Mouse (Mus musculus) kidney, postnatal 0 days (tissue): ENCODE results near the gene Gng13. TPM values are rescaled to one million over a fixed set of nuclear protein-coding genes. Genes with fewer than 3 reads are reported as not detected.

Source experiments
- ATAC-seq: fragments of 200-750 bp; cut with Nextera tagmentation; replicated peaks from 2 replicates; pipeline ENCODE4 v1.8.0; 2017; ENCODE audit warnings: low read depth, moderate number of reproducible peaks, moderate TSS enrichment, moderate library complexity; ENCODE audit not compliant: low FRiP score
- DNase-seq: peaks from one replicate; pipeline ENCODE4 v3.0.0-alpha.2; 2016; ENCODE audit warnings: low spot score
- H3K27ac ChIP-seq: fragments of 300-500 bp; sonication (generic); 2 replicates; pipeline ENCODE4 v1.5.1; 2014; ENCODE audit warnings: mild to moderate bottlenecking
- H3K27me3 ChIP-seq: fragments of 300-500 bp; sonication (generic); 2 replicates; pipeline ENCODE4 v1.6.1; 2014; ENCODE audit warnings: low read length, mixed read lengths; ENCODE audit not compliant: insufficient read depth
- H3K36me3 ChIP-seq: fragments of 300-500 bp; sonication (generic); 2 replicates; pipeline ENCODE4 v1.6.1; 2014; ENCODE audit warnings: low read length, mixed read lengths; ENCODE audit not compliant: insufficient read depth
- H3K4me1 ChIP-seq: fragments of 300-500 bp; sonication (generic); replicated peaks from 2 replicates; pipeline ENCODE4 v1.6.1; 2014; ENCODE audit warnings: antibody characterized with exemption, low read length, mixed read lengths; ENCODE audit not compliant: insufficient read depth
- H3K4me2 ChIP-seq: fragments of 300-500 bp; sonication (generic); 2 replicates; pipeline ENCODE4 v1.6.1; 2014; ENCODE audit warnings: mild to moderate bottlenecking, low read length, moderate library complexity, mixed read lengths
- H3K4me3 ChIP-seq: fragments of 300-500 bp; sonication (generic); replicated peaks from 2 replicates; pipeline ENCODE4 v1.5.1; 2014; ENCODE audit warnings: low read depth, low read length
- H3K9ac ChIP-seq: fragments of 300-500 bp; sonication (generic); 2 replicates; pipeline ENCODE4 v1.6.1; 2014; ENCODE audit warnings: low read depth, low read length
- H3K9me3 ChIP-seq: fragments of 300-500 bp; sonication (generic); replicated peaks from 2 replicates; pipeline ENCODE4 v1.6.1; 2016; ENCODE audit warnings: low read length, inconsistent platforms, mixed read lengths
- CTCF ChIP-seq: IDR thresholded peaks from 2 replicates; pipeline ENCODE4 v1.5.1; 2016; ENCODE audit warnings: antibody characterized with exemption, low read depth, mild to moderate bottlenecking, moderate library complexity
- WGBS: fragments of 180-500 bp; shearing (Covaris S2); extraction: QIAGEN DNeasy Blood & Tissue Kit; methylation state at CpG from one replicate; pipeline ENCODE4 v1.1.7; 2014; 5-methylcytosine and 5-hydroxymethylcytosine counted together
- polyA plus RNA-seq: library from polyadenylated mRNA; unstranded; fragments of >200 nt; fragmentation: Nextera tagmentation; extraction: Ambion mirVana; gene quantifications from 2 replicates; pipeline ENCODE4 v1.2.1, GENCODE M21; 2015

Gene Gng13
- polyA plus RNA-seq, 1 experiment from 2014 or later: 0.70 TPM

GRCm38 (mm10) chr17:25743831-25744230, 26.9 kb downstream of the Gng13 start:
- no peaks in the 10 kb centered on the region for H3K27me3 ChIP-seq
- no peak for ATAC-seq
- 90% methylated on average over 9 of the region's 9 CpGs for WGBS
- no peak for DNase-seq
- no peak overlapping the region for H3K4me3 ChIP-seq
- no peaks in the 10 kb centered on the region for H3K36me3 ChIP-seq
- no peaks in the 10 kb centered on the region for H3K4me1 ChIP-seq
- H3K4me2 ChIP-seq: no peak overlapping the region
- no peak overlapping the region for H3K27ac ChIP-seq
- no peak for TF ChIP-seq CTCF
- no peaks in the 10 kb centered on the region for H3K9me3 ChIP-seq
- H3K9ac ChIP-seq: no peak overlapping the region

DNA sequence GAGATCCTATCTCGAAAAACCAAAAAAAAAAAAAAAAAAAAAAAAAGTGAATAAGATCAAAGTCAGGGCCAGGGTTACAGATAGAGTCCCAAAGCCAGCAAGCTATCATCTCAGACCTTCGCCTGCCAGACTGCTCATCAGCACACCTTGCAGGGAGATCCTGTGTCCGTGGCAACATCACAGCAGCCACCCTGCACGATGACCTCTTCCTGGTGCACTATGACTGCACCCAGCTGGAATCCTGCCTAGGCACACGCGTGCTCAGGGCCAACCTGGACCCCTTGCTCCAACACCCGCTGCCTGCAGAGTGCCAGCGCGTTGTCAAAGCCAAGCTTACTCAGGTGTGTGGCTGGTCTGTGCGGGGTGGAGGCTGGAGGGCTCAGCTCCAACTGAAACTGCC, 27.3 kb downstream of the Gng13 start:
- 76% methylated on average over 10 of the region's 10 CpGs for WGBS
- no peak for ATAC-seq
- DNase-seq: no peak
- no peak overlapping the region for H3K4me3 ChIP-seq
- H3K4me1 ChIP-seq: no peaks in the 10 kb centered on the region
- H3K27ac ChIP-seq: no peak overlapping the region
- no peaks in the 10 kb centered on the region for H3K9me3 ChIP-seq
- no peak overlapping the region for H3K9ac ChIP-seq
- H3K27me3 ChIP-seq: no peaks in the 10 kb centered on the region
- H3K4me2 ChIP-seq: no peak overlapping the region
- TF ChIP-seq CTCF: no peak
- no peaks in the 10 kb centered on the region for H3K36me3 ChIP-seq

GRCm38 (mm10) chr17:25748238-25748637, 31.3 kb downstream of the Gng13 start:
- Histone ChIP-seq H3K4me2 (no peak overlapping the region), H3K4me3 (no peak overlapping the region), H3K9ac (no peak overlapping the region), H3K9me3 (no peaks in the 10 kb centered on the region), H3K4me1 (no peaks in the 10 kb centered on the region; the same call in 1 of the 2 replicates), H3K27me3 (no peaks in the 10 kb centered on the region), H3K27ac (no peak overlapping the region), H3K36me3 (no peaks in the 10 kb centered on the region)
- ATAC-seq (no peak), DNase-seq (no peak)
- WGBS: 89% methylated on average over 4 of the region's 4 CpGs
- TF ChIP-seq CTCF: no peak

GRCm38 (mm10) chr17:25749314-25749713, 32.3 kb downstream of the Gng13 start:
- H3K27me3 ChIP-seq: no peaks in the 10 kb centered on the region
- no peak for TF ChIP-seq CTCF
- H3K4me3 ChIP-seq: no peak overlapping the region
- no peak overlapping the region for H3K27ac ChIP-seq
- no peaks in the 10 kb centered on the region for H3K9me3 ChIP-seq
- WGBS: 88% methylated on average over 6 of the region's 6 CpGs
- H3K4me2 ChIP-seq: no peak overlapping the region
- no peak for DNase-seq
- H3K4me1 ChIP-seq: no peaks in the 10 kb centered on the region; the same call in 1 of the 2 replicates
- no peak overlapping the region for H3K9ac ChIP-seq
- no peak for ATAC-seq
- H3K36me3 ChIP-seq: no peaks in the 10 kb centered on the region

DNA sequence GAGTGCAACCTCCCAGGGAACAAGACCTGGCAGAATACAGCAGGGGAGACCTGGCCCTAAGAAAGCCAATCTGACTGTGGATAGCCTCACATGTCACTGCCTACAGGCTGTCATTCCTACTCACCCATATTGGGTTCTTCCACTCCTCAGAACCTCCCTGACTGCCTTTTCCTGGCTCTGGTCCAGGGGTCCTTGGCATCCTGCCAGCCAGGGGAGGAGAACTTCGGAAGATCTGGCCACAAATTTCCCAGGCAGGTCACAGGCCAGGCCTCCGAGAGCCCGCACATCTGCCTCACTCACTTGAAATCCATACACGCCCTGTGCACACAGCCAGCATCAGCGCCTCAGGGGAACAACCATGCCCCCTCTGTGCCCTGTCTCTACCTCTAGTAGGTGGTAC, 34.5 kb downstream of the Gng13 start:
- no peak for TF ChIP-seq CTCF
- Histone ChIP-seq H3K4me3 (no peak overlapping the region), H3K36me3 (no peaks in the 10 kb centered on the region), H3K4me2 (no peak overlapping the region), H3K27ac (no peak overlapping the region), H3K4me1 (no peaks in the 10 kb centered on the region; the same call in 1 of the 2 replicates), H3K9ac (0 out of 2 replicates have a peak overlapping the region, but pooled peaks have one; percentile 28), H3K9me3 (no peaks in the 10 kb centered on the region), H3K27me3 (no peaks in the 10 kb centered on the region)
- DNase-seq (peak; percentile 32), ATAC-seq (no peak)
- WGBS: 23% methylated on average over 5 of the region's 5 CpGs

DNA sequence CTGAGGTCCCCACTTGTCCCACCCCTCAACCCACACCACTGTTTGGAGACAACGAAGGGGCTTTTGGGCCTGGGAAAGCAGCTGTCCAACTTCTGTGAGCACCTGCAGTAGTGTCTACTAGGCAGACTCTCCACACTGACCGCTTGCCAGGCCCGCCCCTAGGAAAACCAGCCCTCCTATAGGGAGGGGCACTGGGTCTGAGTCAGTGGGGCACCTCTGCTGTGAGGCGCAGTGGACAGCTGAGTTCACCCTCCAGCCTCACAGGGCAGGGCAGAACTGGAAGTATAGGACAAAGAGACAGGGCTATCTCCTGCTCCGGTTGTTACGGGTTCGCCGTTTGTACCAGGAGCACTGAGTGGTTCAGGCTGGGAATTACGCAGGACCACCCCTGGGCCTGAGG, 37.3 kb downstream of the Gng13 start, which contains the start of gene Msln:
Msln (minus strand) TSS at position 138 of the 400 bp plus-strand sequence.
- DNase-seq: no peak
- Histone ChIP-seq H3K9me3 (no peaks in the 10 kb centered on the region), H3K27me3 (no peaks in the 10 kb centered on the region), H3K4me3 (no peak within 1 kb of the TSS), H3K36me3 (no peaks in the 10 kb centered on the region), H3K9ac (no peak within 1 kb of the TSS), H3K27ac (no peak within 1 kb of the TSS), H3K4me2 (no peak within 1 kb of the TSS), H3K4me1 (no peaks in the 10 kb centered on the region; the same call in 1 of the 2 replicates)
- ATAC-seq: no peak
- WGBS: 86% methylated on average over 9 of the region's 9 CpGs
- no peak for TF ChIP-seq CTCF

GRCm38 (mm10) chr17:25755086-25755485, 38.1 kb downstream of the Gng13 start:
- no peak for TF ChIP-seq CTCF
- no peak overlapping the region for H3K4me2 ChIP-seq
- H3K27ac ChIP-seq: no peak overlapping the region
- no peak overlapping the region for H3K9ac ChIP-seq
- no peaks in the 10 kb centered on the region for H3K36me3 ChIP-seq
- no peaks in the 10 kb centered on the region for H3K9me3 ChIP-seq
- 80% methylated on average over 4 of the region's 4 CpGs for WGBS
- no peak for DNase-seq
- no peaks in the 10 kb centered on the region; the same call in 1 of the 2 replicates for H3K4me1 ChIP-seq
- no peak for ATAC-seq
- H3K4me3 ChIP-seq: no peak overlapping the region
- H3K27me3 ChIP-seq: no peaks in the 10 kb centered on the region
